In the genomic region with DNA sequence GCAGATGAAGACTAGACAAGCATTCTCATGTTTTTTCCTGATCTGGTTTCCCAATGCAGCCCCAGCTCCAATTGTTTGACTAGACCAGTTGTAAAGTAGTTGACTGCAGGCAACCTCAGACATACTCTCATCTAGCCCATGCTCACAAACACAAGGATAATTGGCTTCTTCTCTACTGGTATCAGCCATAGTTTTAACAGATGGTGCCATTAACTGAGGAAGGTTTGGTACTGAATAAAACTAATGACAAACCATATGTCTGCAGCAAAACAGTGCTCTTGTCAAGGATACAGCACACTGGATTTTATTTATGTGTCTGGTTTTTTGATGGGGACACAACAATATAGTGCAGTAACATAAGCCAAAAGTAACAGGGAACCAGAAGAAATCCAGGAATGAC, we compare ENCODE assay signal across 26 mouse cellular contexts. TPM values are rescaled to one million over a fixed set of nuclear protein-coding genes. Genes with fewer than 3 reads are reported as not detected.
DNase-seq lines count a peak whose midpoint lies in the region; ATAC-seq and TF ChIP-seq lines count a peak whose summit lies in the region.
"Had no signal": no experiment of that assay in that cellular context is flagged by ENCODE, and none has a peak within 500 bp of the region (broad histone marks: within the 10 kb centered on the region; RNA-seq: fewer than 3 reads in every experiment).

No protein-coding gene starts in this region.

- peak; percentile 14 for DNase-seq in cerebellum, adult 9-10 months
- DNase-seq in cerebellum, adult 11-12 months, result no peak
- no peak for DNase-seq in forebrain, postnatal 0 days
- DNase-seq in heart, adult 8-10 months (ENCODE audit: low spot score), result no peak
- DNase-seq: adrenal gland, adult 8-10 months; adrenal gland, postnatal 36 days; cerebellum, adult 18-20 months; cerebellum, adult 9-11 months; cerebellum, postnatal 25 days; gastrocnemius, postnatal 10 days; gastrocnemius, postnatal 36 days; heart, postnatal 10 days; heart, postnatal 4 days; kidney, adult 18-20 months had no signal

- no peak for TF ChIP-seq CTCF in forebrain, postnatal 0 days (IDR thresholded peaks at IDR 0.05; ENCODE audit: low read depth)

- no peaks in the 10 kb centered on the region for H3K27me3 ChIP-seq in forebrain, embryonic 15.5 days
- no peaks in the 10 kb centered on the region for H3K27me3 ChIP-seq in forebrain, postnatal 0 days (ENCODE audit: insufficient read depth, low read length)
- H3K27me3 ChIP-seq in neural tube, embryonic 13.5 days, result no peaks in the 10 kb centered on the region
- H3K27me3 ChIP-seq in neural tube, embryonic 15.5 days (replicated peaks), result no peaks in the 10 kb centered on the region
- H3K27me3 ChIP-seq: embryonic facial prominence, embryonic 12.5 days; embryonic facial prominence, embryonic 15.5 days; heart, embryonic 12.5 days; heart, embryonic 15.5 days had no signal

- peaks cover 22% of the 10 kb centered on the region for H3K4me1 ChIP-seq in forebrain, embryonic 15.5 days
- peaks cover 3% of the 10 kb centered on the region; the same call in 1 of the 2 replicates for H3K4me1 ChIP-seq in forebrain, postnatal 0 days (ENCODE audit: insufficient read depth)
- H3K4me1 ChIP-seq in neural tube, embryonic 13.5 days (replicated peaks), result 0 out of 2 replicates have a peak, but pooled peaks cover 4% of the 10 kb centered on the region
- no peaks in the 10 kb centered on the region for H3K4me1 ChIP-seq in neural tube, embryonic 15.5 days
- H3K4me1 ChIP-seq: embryonic facial prominence, embryonic 15.5 days; heart, embryonic 15.5 days had no signal

- H3K27ac ChIP-seq in forebrain, embryonic 15.5 days (replicated peaks), result peak overlapping the region; percentile 61
- no peak overlapping the region for H3K27ac ChIP-seq in forebrain, postnatal 0 days (ENCODE audit: low read depth, low read length)
- no peak overlapping the region for H3K27ac ChIP-seq in neural tube, embryonic 13.5 days (replicated peaks)
- H3K27ac ChIP-seq in neural tube, embryonic 15.5 days (replicated peaks), result no peak overlapping the region
- H3K27ac ChIP-seq: embryonic facial prominence, embryonic 12.5 days; embryonic facial prominence, embryonic 15.5 days; heart, embryonic 15.5 days; hindbrain, embryonic 14.5 days; hindbrain, postnatal 0 days had no signal

- H3K9ac ChIP-seq in forebrain, embryonic 15.5 days (replicated peaks), result no peak overlapping the region
- H3K9ac ChIP-seq in forebrain, postnatal 0 days, result no peak overlapping the region
- H3K9ac ChIP-seq in neural tube, embryonic 13.5 days, result no peak overlapping the region
- H3K9ac ChIP-seq in neural tube, embryonic 15.5 days (replicated peaks), result no peak overlapping the region
- H3K9ac ChIP-seq: embryonic facial prominence, embryonic 12.5 days; embryonic facial prominence, embryonic 15.5 days; heart, embryonic 12.5 days; heart, embryonic 15.5 days; hindbrain, embryonic 14.5 days had no signal

- no peak overlapping the region for H3K4me2 ChIP-seq in forebrain, embryonic 15.5 days (replicated peaks)
- no peak overlapping the region for H3K4me2 ChIP-seq in forebrain, postnatal 0 days (ENCODE audit: low read depth)
- H3K4me2 ChIP-seq in neural tube, embryonic 13.5 days, result no peak overlapping the region
- no peak overlapping the region for H3K4me2 ChIP-seq in neural tube, embryonic 15.5 days
- H3K4me2 ChIP-seq: embryonic facial prominence, embryonic 12.5 days; embryonic facial prominence, embryonic 15.5 days; heart, embryonic 12.5 days; heart, embryonic 15.5 days; hindbrain, embryonic 14.5 days had no signal

- no peaks in the 10 kb centered on the region for H3K36me3 ChIP-seq in forebrain, embryonic 15.5 days
- H3K36me3 ChIP-seq in forebrain, postnatal 0 days (ENCODE audit: insufficient read depth), result no peaks in the 10 kb centered on the region
- H3K36me3 ChIP-seq in neural tube, embryonic 13.5 days, result no peaks in the 10 kb centered on the region
- H3K36me3 ChIP-seq in neural tube, embryonic 15.5 days, result no peaks in the 10 kb centered on the region
- H3K36me3 ChIP-seq: embryonic facial prominence, embryonic 12.5 days; embryonic facial prominence, embryonic 15.5 days; heart, embryonic 12.5 days; heart, embryonic 15.5 days had no signal

- H3K9me3 ChIP-seq in forebrain, embryonic 15.5 days, result no peaks in the 10 kb centered on the region
- no peaks in the 10 kb centered on the region for H3K9me3 ChIP-seq in forebrain, postnatal 0 days (ENCODE audit: low read length)
- no peaks in the 10 kb centered on the region for H3K9me3 ChIP-seq in neural tube, embryonic 13.5 days
- H3K9me3 ChIP-seq in neural tube, embryonic 15.5 days (replicated peaks), result no peaks in the 10 kb centered on the region
- H3K9me3 ChIP-seq: embryonic facial prominence, embryonic 12.5 days; embryonic facial prominence, embryonic 15.5 days; heart, embryonic 12.5 days; heart, embryonic 15.5 days had no signal

- ATAC-seq in forebrain, embryonic 15.5 days (replicated peaks), result peak; percentile 73
- ATAC-seq in forebrain, postnatal 0 days, result no peak
- ATAC-seq in neural tube, embryonic 13.5 days (ENCODE audit: low read depth), result peak; percentile 36; the same call in 1 of the 2 replicates
- no peak for ATAC-seq in neural tube, embryonic 15.5 days (ENCODE audit: low FRiP score)
- ATAC-seq: activated CD4-positive, CD25-positive, alpha-beta regulatory T cell, adult 4 months; hindbrain, postnatal 0 days; inflammation-experienced regulatory T-cells, adult 6 months; intestine, embryonic 16.5 days had no signal

- H3K4me3 ChIP-seq in forebrain, embryonic 15.5 days, result no peak overlapping the region
- no peak overlapping the region for H3K4me3 ChIP-seq in forebrain, postnatal 0 days (ENCODE audit: low read depth, low read length)
- H3K4me3 ChIP-seq in neural tube, embryonic 13.5 days, result no peak overlapping the region
- H3K4me3 ChIP-seq in neural tube, embryonic 15.5 days (replicated peaks), result no peak overlapping the region
- H3K4me3 ChIP-seq: embryonic facial prominence, embryonic 12.5 days; embryonic facial prominence, embryonic 15.5 days; heart, embryonic 12.5 days; heart, embryonic 15.5 days had no signal

RNA-seq across cellular contexts. Expression of gene Cdkal1, which starts 52.8 kb away (rescaled TPM):
- polyA plus RNA-seq in forebrain, embryonic 15.5 days (2015; fragmentation: Nextera tagmentation; extraction: Ambion mirVana), result 27.8 and 28.0 TPM in 2 replicates
- total RNA-seq in forebrain, postnatal 0 days (2014; rRNA removed), result 16.7 and 17.9 TPM in 2 replicates
- polyA plus RNA-seq in forebrain, postnatal 0 days (2015; fragmentation: Nextera tagmentation; extraction: Ambion mirVana), result 16.8 and 18.3 TPM in 2 replicates
- polyA plus RNA-seq in neural tube, embryonic 13.5 days (2015; fragmentation: Nextera tagmentation; extraction: Ambion mirVana), result 21.6 and 27.7 TPM in 2 replicates
- polyA plus RNA-seq in neural tube, embryonic 15.5 days (2015; fragmentation: Nextera tagmentation; extraction: Ambion mirVana), result 20.4 and 22.4 TPM in 2 replicates
- 10 to 100 TPM; 27.5 to 31.3 (median 30.8) TPM for total RNA-seq in heart, adult 8-10 months (2022)

Comparison
In these comparisons a context has a peak if more than half of its experiments do, and no peak if none do; other contexts are left out.
1. ATAC-seq: peak in forebrain, embryonic 15.5 days (single experiment) and neural tube, embryonic 13.5 days (single experiment); none in forebrain, postnatal 0 days (single experiment) and neural tube, embryonic 15.5 days (single experiment).